Mouse (Mus musculus) kidney, adult 2 months (tissue): ENCODE measurements around the gene Gng5.

ENCODE experiments used
- CTCF ChIP-seq: fragments of 200-500 bp; conservative IDR thresholded peaks from 2 replicates; pipeline ENCODE4 v1.5.1; 2011; ENCODE audit warnings: low read depth, mild to moderate bottlenecking, control low read depth, low read length, moderate library complexity, mixed read lengths; ENCODE audit not compliant: insufficient read depth, insufficient read length
- POLR2A ChIP-seq: fragments of 200-500 bp; IDR thresholded peaks from one replicate; pipeline ENCODE4 v1.6.1; 2011; ENCODE audit warnings: low read depth, low read length, control low read depth

- no peak for TF ChIP-seq POLR2A
- TF ChIP-seq CTCF, result no peak
These were observed 1.2 kb downstream of the Gng5 start for GRCm38 (mm10) chr3:146500810-146501201.
